Mouse (Mus musculus) frontal cortex, postnatal 25 days (tissue): ENCODE results near the gene Samd10.

Source experiments
- DNase-seq, 2 experiments: peaks; one replicate each; pipeline ENCODE4 v3.0.0; 2022; ENCODE audit warnings: low spot score in 2 of 2

The Samd10 gene

GRCm38 (mm10) chr2:181577981-181578581, 20.9 kb downstream of the Samd10 start:
- DNase-seq = peak in 1 of 2 experiments; percentile 2

DNA sequence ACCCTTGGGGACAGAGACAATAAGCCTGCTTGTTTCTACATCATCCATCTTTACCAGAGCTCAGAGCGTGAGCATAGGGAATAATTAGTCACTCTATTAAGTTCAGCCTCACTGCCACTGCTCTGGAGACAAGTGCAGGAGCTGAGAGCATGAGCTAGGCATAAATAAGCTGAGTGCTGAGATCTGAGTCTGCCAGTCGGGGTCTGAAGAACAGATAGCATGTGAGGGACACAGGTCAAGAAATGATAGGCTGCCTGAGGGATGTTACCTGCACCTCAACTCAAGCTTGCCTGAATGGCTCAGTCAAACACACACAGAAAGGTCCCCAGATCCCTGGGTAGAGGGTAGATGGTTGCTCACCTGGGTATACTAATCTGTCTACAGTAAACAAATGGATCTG, 21.9 kb downstream of the Samd10 start:
- DNase-seq = peak in 1 of 2 experiments; percentile 1

DNA sequence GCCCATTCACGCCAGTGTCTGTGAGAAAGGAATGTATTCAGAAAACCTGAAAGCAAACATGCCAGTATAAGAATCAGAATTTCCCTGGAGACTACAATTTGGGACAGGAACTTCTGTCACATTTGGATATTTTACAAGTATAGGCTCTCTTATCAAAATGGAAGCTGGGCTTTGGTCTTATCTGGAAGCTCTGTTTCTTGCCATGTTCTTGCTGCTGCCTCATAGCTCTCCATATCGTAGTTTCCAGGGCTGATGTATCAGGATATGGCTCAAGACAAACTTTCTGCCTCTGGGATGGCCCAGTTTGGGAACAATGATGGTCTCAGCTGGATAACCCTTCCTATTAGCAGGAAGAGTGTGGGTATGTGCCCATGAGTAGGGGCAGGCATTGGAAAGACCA, 22.4 kb downstream of the Samd10 start:
- peak in 1 of 2 experiments; percentile 2 for DNase-seq

DNA sequence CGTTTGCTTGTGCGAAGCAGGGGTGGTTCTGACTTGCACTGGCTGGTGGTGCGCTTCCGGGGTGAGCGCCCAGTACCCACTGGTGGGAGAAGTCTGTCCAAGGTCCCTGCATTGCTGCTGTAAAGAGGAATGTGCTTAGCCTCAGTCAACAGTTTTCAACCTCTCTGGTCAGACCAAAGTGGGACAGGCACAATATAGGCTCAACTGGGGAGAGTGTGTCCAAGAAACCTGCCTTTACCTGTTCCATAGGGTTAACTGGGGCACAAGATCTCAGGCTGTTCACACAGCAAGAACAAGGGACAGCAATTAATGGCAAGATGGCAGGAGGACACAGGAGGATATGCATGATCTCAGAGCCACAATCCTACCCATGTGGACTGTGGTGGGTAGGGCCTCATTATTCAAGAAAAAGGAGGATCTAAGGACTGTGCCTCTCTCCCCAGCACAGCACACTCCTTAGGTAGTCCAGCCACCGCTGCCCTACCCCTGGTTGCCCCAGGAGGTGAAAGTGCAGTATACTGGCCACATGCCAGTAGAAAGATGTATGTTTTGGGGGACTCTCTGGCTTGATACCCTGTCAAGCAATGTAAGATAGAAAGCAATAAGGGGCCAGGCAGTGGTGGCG, 24.0 kb downstream of the Samd10 start:
- DNase-seq = no peak

GRCm38 (mm10) chr2:181573961-181574360, 25.1 kb downstream of the Samd10 start:
- DNase-seq = no peak

- DNase-seq = no peak
Measured at GRCm38 (mm10) chr2:181572921-181573920, 25.8 kb downstream of the Samd10 start.

DNA sequence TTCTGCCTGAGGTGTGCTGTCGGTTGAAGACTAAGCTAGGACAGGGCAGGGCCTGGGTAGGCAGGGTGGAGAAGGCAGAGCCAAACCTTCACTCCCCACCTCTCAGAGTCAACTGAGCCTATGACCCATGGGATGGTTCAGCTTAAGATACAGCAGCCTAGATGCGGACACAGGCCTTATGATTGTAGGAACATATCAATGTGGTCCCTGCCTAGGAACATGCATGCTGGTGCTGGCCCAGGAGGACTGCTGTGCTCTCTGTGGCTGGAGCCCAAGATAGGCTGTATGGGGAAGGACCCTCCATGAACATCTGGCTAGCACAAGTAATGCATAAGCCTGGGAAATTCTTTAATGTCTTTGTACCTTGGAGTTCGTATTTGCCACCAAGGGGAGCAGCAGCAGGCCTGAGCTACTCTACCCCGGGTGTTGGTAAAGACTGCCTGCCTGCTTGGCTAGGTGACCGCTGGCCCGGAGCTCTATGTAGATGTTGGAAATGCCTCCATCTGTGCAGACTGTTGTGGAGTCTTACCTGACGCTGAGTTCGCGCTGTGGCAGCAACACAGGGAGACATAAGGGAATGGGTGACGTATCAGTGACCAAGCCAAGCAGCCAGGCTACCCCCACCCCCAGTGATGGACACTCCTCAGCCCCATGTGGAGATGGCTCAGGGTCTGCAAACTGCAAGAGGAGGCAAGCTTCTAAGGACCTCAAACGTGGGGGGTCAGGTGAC, 26.9 kb downstream of the Samd10 start:
- no peak for DNase-seq

- DNase-seq = no peak
Measured at GRCm38 (mm10) chr2:181570921-181571595, 28.0 kb downstream of the Samd10 start.

GRCm38 (mm10) chr2:181570375-181570774, 28.6 kb downstream of the Samd10 start:
- DNase-seq = no peak

GRCm38 (mm10) chr2:181569856-181570255, 29.2 kb downstream of the Samd10 start:
- DNase-seq = no peak

- no peak for DNase-seq
Measured at GRCm38 (mm10) chr2:181568272-181569008, 30.6 kb downstream of the Samd10 start.

GRCm38 (mm10) chr2:181567338-181567737, 31.7 kb downstream of the Samd10 start:
- DNase-seq = no peak

- DNase-seq = no peak
Measured at GRCm38 (mm10) chr2:181553772-181554171, 45.2 kb downstream of the Samd10 start.

- DNase-seq = no peak
Measured at GRCm38 (mm10) chr2:181550233-181550632, 48.8 kb downstream of the Samd10 start.

- no peak for DNase-seq
Measured at GRCm38 (mm10) chr2:181548682-181549081, 50.3 kb downstream of the Samd10 start.

GRCm38 (mm10) chr2:181548227-181548626, 50.8 kb downstream of the Samd10 start:
- DNase-seq = no peak

- DNase-seq = no peak
Measured at GRCm38 (mm10) chr2:181546142-181546541, 52.9 kb downstream of the Samd10 start.
